Mouse (Mus musculus) thymus, adult 2 months (tissue): ENCODE data around the gene Eid3.

Experiments used
- CTCF ChIP-seq: fragments of 200-500 bp; IDR thresholded peaks from 2 replicates; pipeline ENCODE4 v1.5.1; 2012; ENCODE audit warnings: mild to moderate bottlenecking, control low read depth, low read length, moderate library complexity, borderline replicate concordance; ENCODE audit not compliant: control insufficient read depth, poor library complexity, insufficient read depth; ENCODE audit errors: extremely low read depth
- POLR2A ChIP-seq: fragments of 200-500 bp; IDR thresholded peaks from 2 replicates; pipeline ENCODE4 v1.6.1; 2012; ENCODE audit warnings: mild to moderate bottlenecking, low read length, control low read depth, moderate library complexity; ENCODE audit not compliant: control insufficient read depth, poor library complexity, insufficient read depth; ENCODE audit errors: extremely low read depth

GRCm38 (mm10) chr10:82910198-82910597 lies 43.8 kb downstream of the Eid3 start:
- peak; percentile 63; the same call in 1 of the 2 replicates for TF ChIP-seq CTCF
- TF ChIP-seq POLR2A = no peak
